23 mouse cellular contexts compared by ENCODE assay signal in genomic region chr3:142555623-142556022, GRCm38 (mm10). TPM values are rescaled to one million over a fixed set of nuclear protein-coding genes. Genes with fewer than 3 reads are reported as not detected.
DNase-seq lines count a peak whose midpoint lies in the region; ATAC-seq and TF ChIP-seq lines count a peak whose summit lies in the region.
"Had no signal": no experiment of that assay in that cellular context is flagged by ENCODE, and none has a peak within 500 bp of the region (broad histone marks: within the 10 kb centered on the region; RNA-seq: fewer than 3 reads in every experiment).

No protein-coding gene starts in this region.

- intact Hi-C loops in gastrocnemius, adult 2 months (cut with DNase I) = no loop called here

- H3K9me3 ChIP-seq in hindbrain, embryonic 11.5 days (ENCODE audit: control insufficient read depth, low read length) = no peaks in the 10 kb centered on the region
- H3K9me3 ChIP-seq in hindbrain, embryonic 12.5 days (replicated peaks) = no peaks in the 10 kb centered on the region
- H3K9me3 ChIP-seq in liver, embryonic 11.5 days (ENCODE audit: control insufficient read depth, low read length) = no peaks in the 10 kb centered on the region
- H3K9me3 ChIP-seq in liver, embryonic 12.5 days (replicated peaks) = no peaks in the 10 kb centered on the region
- no peaks in the 10 kb centered on the region for H3K9me3 ChIP-seq in forebrain, embryonic 15.5 days
- H3K9me3 ChIP-seq: heart, embryonic 10.5 days; hindbrain, embryonic 15.5 days; stomach, embryonic 15.5 days had no signal

- H3K36me3 ChIP-seq in hindbrain, embryonic 11.5 days (ENCODE audit: control insufficient read depth, insufficient read depth, low read length) = no peaks in the 10 kb centered on the region
- H3K36me3 ChIP-seq in hindbrain, embryonic 12.5 days = no peaks in the 10 kb centered on the region
- no peaks in the 10 kb centered on the region for H3K36me3 ChIP-seq in liver, embryonic 11.5 days (ENCODE audit: control insufficient read depth, insufficient read depth, low read length)
- H3K36me3 ChIP-seq in liver, embryonic 12.5 days = no peaks in the 10 kb centered on the region
- no peaks in the 10 kb centered on the region for H3K36me3 ChIP-seq in forebrain, embryonic 15.5 days
- H3K36me3 ChIP-seq: heart, embryonic 10.5 days; hindbrain, embryonic 15.5 days; stomach, embryonic 15.5 days had no signal

- no peak overlapping the region for H3K4me3 ChIP-seq in hindbrain, embryonic 11.5 days (ENCODE audit: low read depth, low read length)
- no peak overlapping the region for H3K4me3 ChIP-seq in hindbrain, embryonic 12.5 days
- no peak overlapping the region for H3K4me3 ChIP-seq in liver, embryonic 11.5 days (ENCODE audit: low read depth, low read length)
- no peak overlapping the region for H3K4me3 ChIP-seq in liver, embryonic 12.5 days
- H3K4me3 ChIP-seq in forebrain, embryonic 15.5 days = no peak overlapping the region
- H3K4me3 ChIP-seq in gastrocnemius, adult 2 months = no peak overlapping the region
- H3K4me3 ChIP-seq: heart, embryonic 10.5 days; hindbrain, embryonic 15.5 days; stomach, embryonic 15.5 days had no signal

- ATAC-seq in hindbrain, embryonic 11.5 days (ENCODE audit: low FRiP score) = peak; percentile 35; the same call in 1 of the 2 replicates
- ATAC-seq in hindbrain, embryonic 12.5 days (ENCODE audit: low FRiP score) = no peak
- ATAC-seq in liver, embryonic 11.5 days (replicated peaks; ENCODE audit: low FRiP score) = peak; percentile 18; the same call in 1 of the 2 replicates
- ATAC-seq in liver, embryonic 12.5 days = no peak
- ATAC-seq in forebrain, embryonic 15.5 days (replicated peaks) = no peak
- ATAC-seq: forebrain, postnatal 0 days; intestine, postnatal 0 days; midbrain, embryonic 16.5 days had no signal

- H3K27me3 ChIP-seq in hindbrain, embryonic 11.5 days (ENCODE audit: control insufficient read depth, insufficient read depth, low read length) = no peaks in the 10 kb centered on the region
- H3K27me3 ChIP-seq in hindbrain, embryonic 12.5 days = no peaks in the 10 kb centered on the region
- H3K27me3 ChIP-seq in liver, embryonic 11.5 days (replicated peaks; ENCODE audit: control insufficient read depth, insufficient read depth, low read length) = no peaks in the 10 kb centered on the region
- no peaks in the 10 kb centered on the region for H3K27me3 ChIP-seq in liver, embryonic 12.5 days (replicated peaks)
- no peaks in the 10 kb centered on the region for H3K27me3 ChIP-seq in forebrain, embryonic 15.5 days
- H3K27me3 ChIP-seq: hindbrain, embryonic 15.5 days; stomach, embryonic 15.5 days had no signal

- no peak overlapping the region for H3K27ac ChIP-seq in hindbrain, embryonic 11.5 days (ENCODE audit: low read depth, low read length)
- no peak overlapping the region for H3K27ac ChIP-seq in hindbrain, embryonic 12.5 days
- H3K27ac ChIP-seq in liver, embryonic 11.5 days (ENCODE audit: low read depth, low read length) = no peak overlapping the region
- H3K27ac ChIP-seq in liver, embryonic 12.5 days = no peak overlapping the region
- H3K27ac ChIP-seq in forebrain, embryonic 15.5 days (replicated peaks) = no peak overlapping the region
- no peak overlapping the region for H3K27ac ChIP-seq in gastrocnemius, adult 2 months
- H3K27ac ChIP-seq: heart, embryonic 10.5 days; hindbrain, embryonic 15.5 days; macrophage; stomach, embryonic 15.5 days had no signal

- 87% methylated on average over 11 of the region's 11 CpGs for WGBS in hindbrain, embryonic 11.5 days
- 89% methylated on average over 11 of the region's 11 CpGs for WGBS in hindbrain, embryonic 12.5 days
- 85% methylated on average over 11 of the region's 11 CpGs for WGBS in liver, embryonic 11.5 days
- WGBS in liver, embryonic 12.5 days (ENCODE audit: insufficient replicate concordance) = 80% methylated on average over 11 of the region's 11 CpGs
- 85% methylated on average over 11 of the region's 11 CpGs for WGBS in forebrain, embryonic 15.5 days

- no peak for TF ChIP-seq CTCF in gastrocnemius, adult 2 months (IDR thresholded peaks at IDR 0.05)

- DNase-seq in hindbrain, embryonic 11.5 days (ENCODE audit: low spot score) = no peak
- DNase-seq in liver, embryonic 11.5 days (ENCODE audit: low spot score) = no peak
- peak; percentile 9 for DNase-seq in ZHBTc4 (ENCODE audit: low read depth, low spot score)
- peak; percentile 11 for DNase-seq in kidney, postnatal 10 days
- DNase-seq in gastrocnemius, adult 2 months = no peak
- DNase-seq: adrenal gland, adult 8-10 months; cerebellum, postnatal 25 days; embryo, embryonic 11 days; forebrain, postnatal 0 days; liver; lung, embryonic 14.5 days had no signal

- no peak overlapping the region for H3K4me2 ChIP-seq in hindbrain, embryonic 11.5 days (replicated peaks; ENCODE audit: low read depth, low read length)
- H3K4me2 ChIP-seq in hindbrain, embryonic 12.5 days (replicated peaks) = no peak overlapping the region
- no peak overlapping the region for H3K4me2 ChIP-seq in liver, embryonic 11.5 days
- H3K4me2 ChIP-seq in liver, embryonic 12.5 days = no peak overlapping the region
- H3K4me2 ChIP-seq in forebrain, embryonic 15.5 days (replicated peaks) = no peak overlapping the region
- H3K4me2 ChIP-seq: hindbrain, embryonic 15.5 days; lung, embryonic 14.5 days; stomach, embryonic 15.5 days had no signal

- H3K4me1 ChIP-seq in hindbrain, embryonic 11.5 days (replicated peaks; ENCODE audit: control insufficient read depth, insufficient read depth, low read length) = no peaks in the 10 kb centered on the region
- 0 out of 2 replicates have a peak, but pooled peaks cover 3% of the 10 kb centered on the region for H3K4me1 ChIP-seq in hindbrain, embryonic 12.5 days
- no peaks in the 10 kb centered on the region for H3K4me1 ChIP-seq in liver, embryonic 11.5 days (replicated peaks; ENCODE audit: control insufficient read depth, insufficient read depth, low read length)
- H3K4me1 ChIP-seq in liver, embryonic 12.5 days = peaks cover 4% of the 10 kb centered on the region; the same call in 1 of the 2 replicates
- 0 out of 2 replicates have a peak, but pooled peaks cover 4% of the 10 kb centered on the region for H3K4me1 ChIP-seq in forebrain, embryonic 15.5 days
- H3K4me1 ChIP-seq: heart, embryonic 10.5 days; hindbrain, embryonic 15.5 days had no signal

- H3K9ac ChIP-seq in hindbrain, embryonic 11.5 days (ENCODE audit: low read depth, low read length) = no peak overlapping the region
- no peak overlapping the region for H3K9ac ChIP-seq in hindbrain, embryonic 12.5 days
- H3K9ac ChIP-seq in liver, embryonic 11.5 days (ENCODE audit: low read depth, low read length) = no peak overlapping the region
- H3K9ac ChIP-seq in liver, embryonic 12.5 days = no peak overlapping the region
- H3K9ac ChIP-seq in forebrain, embryonic 15.5 days (replicated peaks) = no peak overlapping the region
- H3K9ac ChIP-seq: forebrain, postnatal 0 days; hindbrain, embryonic 15.5 days; lung, embryonic 14.5 days; stomach, embryonic 15.5 days had no signal

RNA-seq across cellular contexts. Expression of gene Gbp3, which starts 4.2 kb away (rescaled TPM):
- polyA plus RNA-seq in hindbrain, embryonic 11.5 days (2014; fragmentation: Nextera tagmentation; extraction: Ambion mirVana) = 0.25 and 0.97 TPM in 2 replicates
- polyA plus RNA-seq in hindbrain, embryonic 12.5 days (2016; fragmentation: Nextera tagmentation; extraction: Ambion mirVana) = 0.97 and 1.0 TPM in 2 replicates
- polyA plus RNA-seq in liver, embryonic 11.5 days (2014; fragmentation: Nextera tagmentation; extraction: Ambion mirVana) = 0.58 and 0.90 TPM in 2 replicates
- polyA plus RNA-seq in liver, embryonic 12.5 days (2016; fragmentation: Nextera tagmentation; extraction: Ambion mirVana) = 0.86 and 0.87 TPM in 2 replicates
- polyA plus RNA-seq in forebrain, embryonic 15.5 days (2015; fragmentation: Nextera tagmentation; extraction: Ambion mirVana) = 0.82 and 0.93 TPM in 2 replicates
- total RNA-seq in gastrocnemius, adult 2 months (2021) = 1 to 10 TPM; 2.9 to 3.0 TPM

RNA-seq across cellular contexts. Expression of gene Gbp7, which starts 25.5 kb away (rescaled TPM):
- 1.5 and 2.3 TPM in 2 replicates for polyA plus RNA-seq in hindbrain, embryonic 11.5 days (2014; fragmentation: Nextera tagmentation; extraction: Ambion mirVana)
- polyA plus RNA-seq in hindbrain, embryonic 12.5 days (2016; fragmentation: Nextera tagmentation; extraction: Ambion mirVana) = 1.5 and 2.0 TPM in 2 replicates
- polyA plus RNA-seq in liver, embryonic 11.5 days (2014; fragmentation: Nextera tagmentation; extraction: Ambion mirVana) = 3.4 TPM in 2 replicates
- 2.1 and 2.4 TPM in 2 replicates for polyA plus RNA-seq in liver, embryonic 12.5 days (2016; fragmentation: Nextera tagmentation; extraction: Ambion mirVana)
- polyA plus RNA-seq in forebrain, embryonic 15.5 days (2015; fragmentation: Nextera tagmentation; extraction: Ambion mirVana) = 1.8 and 1.9 TPM in 2 replicates
- 10 to 100 TPM in 1 of 2 experiments, 1 to 10 TPM in 1; 6.3 to 28.4 TPM for total RNA-seq in gastrocnemius, adult 2 months (2021)

RNA-seq across cellular contexts. Expression of gene Gbp2b, which starts 39.0 kb away (rescaled TPM):
- not detected in 2 replicates for polyA plus RNA-seq in hindbrain, embryonic 11.5 days (2014; fragmentation: Nextera tagmentation; extraction: Ambion mirVana)
- polyA plus RNA-seq in hindbrain, embryonic 12.5 days (2016; fragmentation: Nextera tagmentation; extraction: Ambion mirVana) = not detected in 2 replicates
- polyA plus RNA-seq in liver, embryonic 11.5 days (2014; fragmentation: Nextera tagmentation; extraction: Ambion mirVana) = not detected in 2 replicates
- polyA plus RNA-seq in liver, embryonic 12.5 days (2016; fragmentation: Nextera tagmentation; extraction: Ambion mirVana) = not detected in 2 replicates
- polyA plus RNA-seq in forebrain, embryonic 15.5 days (2015; fragmentation: Nextera tagmentation; extraction: Ambion mirVana) = not detected in 2 replicates
- under 1 TPM in 1 of 2 experiments, not detected in 1; 0.17 TPM for total RNA-seq in gastrocnemius, adult 2 months (2021)
- total RNA-seq: forebrain, postnatal 0 days; left cerebral cortex, postnatal 36 days; neutrophil, adult 5-6 weeks had no signal
- polyA plus RNA-seq: forebrain, postnatal 0 days; heart, embryonic 10.5 days; heart, postnatal 0 days; hindbrain, embryonic 15.5 days; lung, embryonic 14.5 days; midbrain, embryonic 16.5 days had no signal

Comparison
In these comparisons a context has a peak if more than half of its experiments do, and no peak if none do; other contexts are left out.
1. ATAC-seq: peak in hindbrain, embryonic 11.5 days (single experiment) and liver, embryonic 11.5 days (single experiment); none in hindbrain, embryonic 12.5 days (single experiment), liver, embryonic 12.5 days (single experiment) and forebrain, embryonic 15.5 days (single experiment).
2. DNase-seq: peak in ZHBTc4 (single experiment) and kidney, postnatal 10 days (single experiment); none in hindbrain, embryonic 11.5 days (single experiment), liver, embryonic 11.5 days (single experiment) and gastrocnemius, adult 2 months (single experiment).